Mouse (Mus musculus): Measurements from ENCODE around the gene Nkx3-2. TPM values are rescaled to one million over a fixed set of nuclear protein-coding genes. Genes with fewer than 3 reads are reported as not detected.

Nkx3-2 gene
- 0.21 TPM for polyA plus RNA-seq (2017; shearing (Covaris generic))

DNA sequence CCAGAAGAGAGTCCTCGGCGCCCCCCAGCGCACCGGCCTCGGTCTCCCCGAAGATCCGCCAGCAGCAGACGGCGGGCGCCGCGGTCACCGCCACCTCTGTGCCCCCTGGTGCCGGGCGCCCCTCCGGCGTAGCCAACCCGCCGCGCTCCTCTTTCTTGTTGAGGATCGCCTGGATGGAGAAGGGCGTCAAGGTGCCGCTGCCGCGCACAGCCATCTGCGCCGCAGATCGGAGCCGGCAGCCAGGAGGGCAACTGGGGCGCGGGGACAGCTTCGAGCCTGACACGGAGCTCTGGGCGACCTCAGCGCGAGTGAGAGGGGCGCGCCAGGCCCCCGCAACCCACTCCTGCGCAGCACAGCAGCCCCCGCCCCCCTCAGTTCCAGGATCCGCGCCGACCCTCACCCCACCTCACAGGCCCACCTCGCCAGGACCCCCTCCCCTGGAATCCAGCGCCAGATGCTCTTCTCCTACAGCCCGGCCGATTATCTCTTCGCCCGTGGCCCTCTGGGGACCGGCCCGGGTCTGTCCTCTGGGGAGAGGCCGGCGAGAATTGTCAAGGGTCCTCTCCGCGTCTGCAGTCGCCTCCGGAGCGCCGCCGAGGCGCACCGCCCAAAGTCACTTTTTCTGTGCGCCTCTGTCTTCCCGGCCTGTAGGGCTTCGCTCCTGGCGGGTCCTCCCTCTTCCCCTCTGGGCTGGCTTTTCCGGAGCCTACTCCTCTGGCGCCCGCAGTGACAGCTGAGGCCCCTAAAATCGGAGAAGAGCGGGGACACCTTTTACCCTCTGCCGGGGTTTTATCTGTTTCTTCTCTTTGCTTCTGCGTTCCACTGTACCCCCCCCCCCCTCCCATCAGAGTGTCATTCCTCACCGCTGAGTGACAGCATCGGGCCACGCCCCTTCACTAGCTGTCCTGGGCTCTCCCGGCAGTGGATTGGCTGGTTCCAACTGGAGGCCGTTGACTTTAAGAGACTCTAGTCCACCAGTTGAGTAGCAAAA is at the start of gene Nkx3-2:
TSS of gene Nkx3-2 (minus strand) at position 771 of the 991 bp plus-strand sequence.

Other genes with a start within 250 kb of the Nkx3-2 start
- 30.2 TPM for gene Rab28, start 56.3 kb downstream of the Nkx3-2 start, polyA plus RNA-seq (2017; shearing (Covaris generic))
- 50.2 TPM for gene Bod1l, start 79.8 kb upstream of the Nkx3-2 start, polyA plus RNA-seq (2017; shearing (Covaris generic))

Measured in effector memory CD4-positive, alpha-beta T cell, adult 5 months (primary cell).